Mouse (Mus musculus): ENCODE data around the gene Osbpl6. TPM values are rescaled to one million over a fixed set of nuclear protein-coding genes. Genes with fewer than 3 reads are reported as not detected.

Gene Osbpl6
- polyA plus RNA-seq, 1 experiment from 2014 or later = 12.7 TPM

DNA sequence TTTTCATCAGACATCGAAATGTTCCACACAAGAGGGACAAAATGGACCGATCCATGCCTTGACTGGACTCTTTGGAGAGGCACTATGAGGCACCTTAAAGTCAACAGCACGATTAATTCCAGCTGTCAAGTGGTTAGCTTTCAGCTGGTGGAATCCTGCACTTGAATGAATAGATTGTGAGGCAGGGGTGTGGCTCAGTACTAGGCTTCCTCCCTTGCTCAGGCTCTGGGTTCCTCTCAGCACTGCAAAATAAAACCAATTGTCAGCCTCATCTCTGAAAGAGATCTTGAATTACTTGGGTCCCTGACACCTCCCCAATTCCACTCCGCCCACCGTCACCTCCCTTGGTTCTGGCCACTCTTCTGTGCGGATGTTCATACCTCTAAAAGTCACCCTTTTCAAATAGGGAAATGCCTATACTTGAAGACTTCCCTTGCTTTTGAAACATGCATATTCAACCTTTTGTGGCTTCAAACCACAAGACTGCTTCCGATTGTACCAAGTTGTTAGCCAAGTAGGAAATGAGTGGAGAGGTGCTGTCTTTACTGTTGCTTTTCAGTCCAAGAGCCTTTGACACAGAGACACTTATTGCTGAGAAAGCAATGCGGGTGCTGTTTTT, 160.7 kb downstream of the Osbpl6 start:
- no peaks in the 10 kb centered on the region for H3K36me3 ChIP-seq (ENCODE audit: control insufficient read depth, insufficient read depth, low read length)
- no peak for ATAC-seq (ENCODE audit: insufficient number of reproducible peaks, insufficient read depth, low FRiP score, low read depth)
- H3K9ac ChIP-seq (replicated peaks; ENCODE audit: low read depth, low read length) = no peak overlapping the region
- no peaks in the 10 kb centered on the region for H3K4me1 ChIP-seq (ENCODE audit: control insufficient read depth, insufficient read depth, low read length)
- H3K4me3 ChIP-seq (ENCODE audit: low read depth, low read length) = no peak overlapping the region
- H3K27ac ChIP-seq (ENCODE audit: low read length) = no peak overlapping the region
- H3K9me3 ChIP-seq (ENCODE audit: control insufficient read depth, low read depth, low read length) = no peaks in the 10 kb centered on the region
- H3K4me2 ChIP-seq (replicated peaks; ENCODE audit: low read depth, low read length) = no peak overlapping the region
- 77% methylated on average over 8 of the region's 8 CpGs for WGBS
- H3K27me3 ChIP-seq (ENCODE audit: control insufficient read depth, insufficient read depth, low read length) = no peaks in the 10 kb centered on the region

DNA sequence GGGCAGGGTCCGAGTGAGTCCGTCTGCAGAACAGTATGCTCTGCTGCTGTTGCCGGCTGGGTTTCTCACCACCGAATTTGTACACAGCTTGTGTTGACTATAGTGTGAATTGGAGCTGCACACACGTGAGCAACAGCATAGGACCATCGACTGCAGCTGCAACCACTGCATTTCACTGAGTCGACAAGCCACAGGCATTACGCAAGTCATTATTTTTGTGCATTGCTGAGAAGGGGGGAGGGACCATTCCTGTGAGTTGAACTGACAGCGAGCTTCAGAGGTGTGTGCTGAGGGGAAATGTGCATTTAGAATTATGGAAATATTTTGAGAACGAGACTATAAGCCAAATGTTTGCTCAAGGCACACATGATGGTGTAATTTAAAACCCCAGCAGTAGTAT, 165.2 kb downstream of the Osbpl6 start:
- WGBS = 68% methylated on average over 10 of the region's 10 CpGs
- Histone ChIP-seq H3K4me2 (replicated peaks; ENCODE audit: low read depth, low read length) (no peak overlapping the region), H3K9ac (replicated peaks; ENCODE audit: low read depth, low read length) (no peak overlapping the region), H3K27me3 (ENCODE audit: control insufficient read depth, insufficient read depth, low read length) (no peaks in the 10 kb centered on the region), H3K4me3 (ENCODE audit: low read depth, low read length) (no peak overlapping the region), H3K4me1 (ENCODE audit: control insufficient read depth, insufficient read depth, low read length) (no peaks in the 10 kb centered on the region), H3K9me3 (ENCODE audit: control insufficient read depth, low read depth, low read length) (no peaks in the 10 kb centered on the region), H3K36me3 (ENCODE audit: control insufficient read depth, insufficient read depth, low read length) (no peaks in the 10 kb centered on the region), H3K27ac (ENCODE audit: low read length) (no peak overlapping the region)
- ATAC-seq (ENCODE audit: insufficient number of reproducible peaks, insufficient read depth, low FRiP score, low read depth) = no peak

DNA sequence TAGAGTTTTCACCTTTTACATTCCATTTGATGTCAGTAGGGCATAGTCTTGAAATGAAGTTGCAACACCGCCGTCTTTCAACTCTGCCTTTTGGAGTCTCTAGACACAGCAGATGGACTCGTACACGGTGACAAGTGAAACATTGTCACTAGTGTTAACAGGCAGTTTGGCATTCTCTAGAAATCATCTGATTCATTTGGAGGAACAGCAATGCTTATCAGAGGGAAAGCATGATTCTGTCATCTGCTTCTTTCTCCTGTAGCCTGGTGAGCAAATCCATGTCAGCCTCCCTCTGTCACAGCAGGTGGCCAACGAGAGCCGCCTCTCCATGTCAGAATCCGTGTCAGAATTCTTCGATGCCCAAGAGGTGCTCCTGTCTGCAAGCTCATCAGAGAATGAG, 172.6 kb downstream of the Osbpl6 start:
- H3K4me3 ChIP-seq (ENCODE audit: low read depth, low read length) = no peak overlapping the region
- H3K4me1 ChIP-seq (ENCODE audit: control insufficient read depth, insufficient read depth, low read length) = no peaks in the 10 kb centered on the region
- no peaks in the 10 kb centered on the region for H3K9me3 ChIP-seq (ENCODE audit: control insufficient read depth, low read depth, low read length)
- no peak overlapping the region for H3K9ac ChIP-seq (replicated peaks; ENCODE audit: low read depth, low read length)
- H3K27ac ChIP-seq (ENCODE audit: low read length) = no peak overlapping the region
- H3K36me3 ChIP-seq (ENCODE audit: control insufficient read depth, insufficient read depth, low read length) = no peaks in the 10 kb centered on the region
- 89% methylated on average over 8 of the region's 8 CpGs for WGBS
- H3K27me3 ChIP-seq (ENCODE audit: control insufficient read depth, insufficient read depth, low read length) = no peaks in the 10 kb centered on the region
- no peak overlapping the region for H3K4me2 ChIP-seq (replicated peaks; ENCODE audit: low read depth, low read length)
- ATAC-seq (ENCODE audit: insufficient number of reproducible peaks, insufficient read depth, low FRiP score, low read depth) = no peak

DNA sequence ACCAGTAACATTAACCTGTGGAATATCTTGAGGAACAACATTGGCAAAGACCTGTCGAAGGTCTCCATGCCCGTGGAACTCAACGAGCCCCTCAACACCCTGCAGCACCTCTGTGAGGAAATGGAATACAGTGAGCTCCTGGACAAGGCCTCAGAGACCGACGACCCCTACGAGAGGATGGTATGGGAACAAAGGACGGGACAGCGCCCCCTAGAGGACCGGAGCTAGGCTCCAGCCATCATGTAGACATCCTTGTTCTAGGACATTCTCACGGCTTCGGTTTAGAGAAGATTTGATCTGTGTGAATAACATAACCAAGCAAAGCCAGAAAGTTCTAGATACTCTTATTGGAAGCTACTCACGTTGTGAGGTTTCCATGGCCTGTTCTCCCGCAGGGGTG, 178.8 kb downstream of the Osbpl6 start:
- 91% methylated on average over 13 of the region's 13 CpGs for WGBS
- Histone ChIP-seq H3K27ac (ENCODE audit: low read length) (no peak overlapping the region), H3K4me1 (ENCODE audit: control insufficient read depth, insufficient read depth, low read length) (no peaks in the 10 kb centered on the region), H3K27me3 (ENCODE audit: control insufficient read depth, insufficient read depth, low read length) (no peaks in the 10 kb centered on the region), H3K9me3 (ENCODE audit: control insufficient read depth, low read depth, low read length) (no peaks in the 10 kb centered on the region), H3K4me2 (replicated peaks; ENCODE audit: low read depth, low read length) (no peak overlapping the region), H3K4me3 (ENCODE audit: low read depth, low read length) (no peak overlapping the region), H3K36me3 (ENCODE audit: control insufficient read depth, insufficient read depth, low read length) (no peaks in the 10 kb centered on the region), H3K9ac (replicated peaks; ENCODE audit: low read depth, low read length) (no peak overlapping the region)
- ATAC-seq (ENCODE audit: insufficient number of reproducible peaks, insufficient read depth, low FRiP score, low read depth) = no peak

DNA sequence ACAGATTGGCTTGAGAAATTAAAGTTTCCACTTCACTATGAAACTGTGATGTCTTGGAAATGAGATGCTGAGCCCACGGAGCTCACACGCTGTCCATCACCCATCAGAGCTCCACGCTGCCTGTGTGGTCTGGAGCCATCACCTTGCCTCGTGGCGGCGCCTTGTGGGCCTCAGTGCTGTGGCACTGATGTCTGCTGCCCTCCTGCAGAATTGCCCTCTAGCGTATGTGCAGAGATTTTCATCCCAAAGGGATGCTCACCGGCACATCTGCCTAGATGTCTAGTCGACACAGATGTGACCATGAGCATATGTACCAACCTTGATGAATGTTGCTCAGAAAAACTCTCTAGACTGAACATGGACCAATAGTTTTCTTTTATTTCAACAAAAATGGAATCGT, 180.6 kb downstream of the Osbpl6 start:
- Histone ChIP-seq H3K36me3 (ENCODE audit: control insufficient read depth, insufficient read depth, low read length) (no peaks in the 10 kb centered on the region), H3K27ac (ENCODE audit: low read length) (no peak overlapping the region), H3K4me1 (ENCODE audit: control insufficient read depth, insufficient read depth, low read length) (no peaks in the 10 kb centered on the region), H3K4me3 (ENCODE audit: low read depth, low read length) (no peak overlapping the region), H3K27me3 (ENCODE audit: control insufficient read depth, insufficient read depth, low read length) (no peaks in the 10 kb centered on the region), H3K4me2 (replicated peaks; ENCODE audit: low read depth, low read length) (no peak overlapping the region), H3K9me3 (ENCODE audit: control insufficient read depth, low read depth, low read length) (no peaks in the 10 kb centered on the region), H3K9ac (replicated peaks; ENCODE audit: low read depth, low read length) (no peak overlapping the region)
- no peak for ATAC-seq (ENCODE audit: insufficient number of reproducible peaks, insufficient read depth, low FRiP score, low read depth)
- 81% methylated on average over 10 of the region's 10 CpGs for WGBS

DNA sequence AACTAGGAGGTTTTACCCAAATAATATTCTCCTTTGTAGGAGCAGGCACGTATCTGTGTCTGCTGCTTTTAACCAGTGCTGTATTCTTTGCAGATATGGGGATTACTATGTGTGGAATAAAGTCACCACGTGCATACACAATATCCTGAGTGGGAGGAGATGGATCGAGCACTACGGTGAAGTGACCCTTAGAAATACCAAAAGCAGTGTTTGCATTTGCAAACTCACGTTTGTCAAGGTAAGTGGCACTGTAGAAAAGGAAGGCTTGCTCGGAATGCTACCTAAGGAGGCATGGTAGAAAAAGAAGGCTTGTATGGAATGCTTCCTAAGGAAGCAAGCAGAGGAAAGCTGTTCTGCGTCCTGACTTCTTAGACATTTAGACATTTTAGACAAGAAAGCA, 183.9 kb downstream of the Osbpl6 start:
- Histone ChIP-seq H3K27me3 (ENCODE audit: control insufficient read depth, insufficient read depth, low read length) (no peaks in the 10 kb centered on the region), H3K4me1 (ENCODE audit: control insufficient read depth, insufficient read depth, low read length) (no peaks in the 10 kb centered on the region), H3K36me3 (ENCODE audit: control insufficient read depth, insufficient read depth, low read length) (no peaks in the 10 kb centered on the region), H3K27ac (ENCODE audit: low read length) (no peak overlapping the region), H3K4me3 (ENCODE audit: low read depth, low read length) (no peak overlapping the region), H3K9ac (replicated peaks; ENCODE audit: low read depth, low read length) (no peak overlapping the region), H3K9me3 (ENCODE audit: control insufficient read depth, low read depth, low read length) (no peaks in the 10 kb centered on the region), H3K4me2 (replicated peaks; ENCODE audit: low read depth, low read length) (no peak overlapping the region)
- WGBS = 77% methylated on average over 7 of the region's 7 CpGs
- ATAC-seq (ENCODE audit: insufficient number of reproducible peaks, insufficient read depth, low FRiP score, low read depth) = no peak

DNA sequence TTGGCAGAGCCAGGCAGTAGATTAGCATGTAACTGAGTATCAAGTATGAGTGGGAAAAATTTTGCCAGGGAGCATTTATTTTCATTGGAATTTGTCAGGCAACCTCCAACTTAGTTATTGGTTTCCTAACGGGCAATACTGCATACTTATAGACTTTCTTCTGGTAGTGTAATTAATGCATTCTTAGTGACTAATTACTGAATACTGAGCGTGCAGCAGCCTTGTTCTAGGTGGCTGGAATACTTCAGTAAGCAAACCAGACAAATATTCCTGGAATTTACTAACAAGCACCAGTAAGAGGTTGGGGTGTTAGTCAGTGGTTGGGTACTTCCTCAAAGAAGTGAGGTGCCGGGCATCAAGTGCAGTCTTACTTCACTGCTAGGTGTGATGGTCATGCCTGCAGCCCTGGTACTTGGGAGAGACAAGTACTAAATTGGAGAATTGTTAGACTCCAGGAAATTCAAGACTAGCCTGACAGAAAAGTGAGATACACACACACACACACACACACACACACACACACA, 186.2 kb downstream of the Osbpl6 start:
- Histone ChIP-seq H3K9me3 (ENCODE audit: control insufficient read depth, low read depth, low read length) (no peaks in the 10 kb centered on the region), H3K4me3 (ENCODE audit: low read depth, low read length) (no peak overlapping the region), H3K4me1 (ENCODE audit: control insufficient read depth, insufficient read depth, low read length) (no peaks in the 10 kb centered on the region), H3K27ac (ENCODE audit: low read length) (no peak overlapping the region), H3K36me3 (ENCODE audit: control insufficient read depth, insufficient read depth, low read length) (0 out of 2 replicates have a peak, but pooled peaks cover 3% of the 10 kb centered on the region), H3K27me3 (ENCODE audit: control insufficient read depth, insufficient read depth, low read length) (no peaks in the 10 kb centered on the region), H3K4me2 (replicated peaks; ENCODE audit: low read depth, low read length) (no peak overlapping the region), H3K9ac (replicated peaks; ENCODE audit: low read depth, low read length) (no peak overlapping the region)
- WGBS = 66% methylated on average over 3 of the region's 3 CpGs
- no peak for ATAC-seq (ENCODE audit: insufficient number of reproducible peaks, insufficient read depth, low FRiP score, low read depth)

DNA sequence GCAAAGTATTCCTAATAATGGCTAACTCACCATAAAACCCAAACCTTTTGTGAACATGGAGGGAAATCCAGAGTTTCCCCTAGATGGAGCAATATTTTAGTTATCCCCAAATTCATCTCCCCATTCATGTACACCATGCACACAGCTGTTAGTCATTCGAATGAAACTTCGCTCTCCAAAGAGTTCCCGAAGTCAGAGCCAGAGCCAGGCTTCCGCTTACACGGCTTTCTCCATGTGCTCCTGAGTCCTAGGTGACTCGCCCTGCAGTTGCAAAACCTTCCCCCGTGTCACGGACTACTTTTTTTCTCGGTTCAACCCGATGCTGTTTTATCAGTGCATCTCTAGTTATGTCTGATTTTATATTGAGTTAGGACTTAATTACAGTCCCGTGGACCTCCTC, 191.2 kb downstream of the Osbpl6 start:
- no peak for ATAC-seq (ENCODE audit: insufficient number of reproducible peaks, insufficient read depth, low FRiP score, low read depth)
- no peak overlapping the region for H3K4me3 ChIP-seq (ENCODE audit: low read depth, low read length)
- H3K4me1 ChIP-seq (ENCODE audit: control insufficient read depth, insufficient read depth, low read length) = no peaks in the 10 kb centered on the region
- H3K36me3 ChIP-seq (ENCODE audit: control insufficient read depth, insufficient read depth, low read length) = 0 out of 2 replicates have a peak, but pooled peaks cover 3% of the 10 kb centered on the region
- H3K4me2 ChIP-seq (replicated peaks; ENCODE audit: low read depth, low read length) = no peak overlapping the region
- H3K9ac ChIP-seq (replicated peaks; ENCODE audit: low read depth, low read length) = no peak overlapping the region
- H3K27ac ChIP-seq (ENCODE audit: low read length) = no peak overlapping the region
- WGBS = 86% methylated on average over 11 of the region's 11 CpGs
- no peaks in the 10 kb centered on the region for H3K27me3 ChIP-seq (ENCODE audit: control insufficient read depth, insufficient read depth, low read length)
- no peaks in the 10 kb centered on the region for H3K9me3 ChIP-seq (ENCODE audit: control insufficient read depth, low read depth, low read length)

DNA sequence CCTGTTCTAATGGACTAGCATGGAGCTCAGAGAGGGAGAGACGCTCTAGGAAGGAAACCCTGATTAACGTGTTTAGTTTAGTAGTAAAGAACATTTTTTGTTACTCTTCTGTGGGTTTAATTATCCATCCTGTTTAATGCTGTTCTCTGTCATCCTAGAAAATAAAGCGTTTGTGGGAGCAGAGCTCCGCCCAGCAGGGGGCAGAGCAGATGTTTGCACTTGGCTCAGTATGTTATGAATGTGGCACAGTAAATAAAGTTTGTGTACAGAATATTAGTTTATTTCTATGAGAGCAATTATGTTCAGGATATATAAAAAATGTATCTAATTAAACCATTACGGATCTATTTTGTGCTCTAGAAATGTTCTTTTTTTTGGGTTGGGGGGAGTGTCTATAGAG, 192.9 kb downstream of the Osbpl6 start:
- H3K9me3 ChIP-seq (ENCODE audit: control insufficient read depth, low read depth, low read length) = no peaks in the 10 kb centered on the region
- H3K4me2 ChIP-seq (replicated peaks; ENCODE audit: low read depth, low read length) = no peak overlapping the region
- 0 out of 2 replicates have a peak, but pooled peaks cover 3% of the 10 kb centered on the region for H3K36me3 ChIP-seq (ENCODE audit: control insufficient read depth, insufficient read depth, low read length)
- no peak for ATAC-seq (ENCODE audit: insufficient number of reproducible peaks, insufficient read depth, low FRiP score, low read depth)
- H3K4me1 ChIP-seq (ENCODE audit: control insufficient read depth, insufficient read depth, low read length) = no peaks in the 10 kb centered on the region
- no peak overlapping the region for H3K9ac ChIP-seq (replicated peaks; ENCODE audit: low read depth, low read length)
- H3K27ac ChIP-seq (ENCODE audit: low read length) = no peak overlapping the region
- WGBS = 63% methylated on average over 5 of the region's 5 CpGs
- no peaks in the 10 kb centered on the region for H3K27me3 ChIP-seq (ENCODE audit: control insufficient read depth, insufficient read depth, low read length)
- no peak overlapping the region for H3K4me3 ChIP-seq (ENCODE audit: low read depth, low read length)

Data from stomach, embryonic 14.5 days (tissue).